Mouse (Mus musculus): ENCODE data around the gene Scube2. TPM values are rescaled to one million over a fixed set of nuclear protein-coding genes. Genes with fewer than 3 reads are reported as not detected.

The Scube2 gene
- 10 to 100 TPM; 14.3 to 17.2 TPM for total RNA-seq (2021)

DNA sequence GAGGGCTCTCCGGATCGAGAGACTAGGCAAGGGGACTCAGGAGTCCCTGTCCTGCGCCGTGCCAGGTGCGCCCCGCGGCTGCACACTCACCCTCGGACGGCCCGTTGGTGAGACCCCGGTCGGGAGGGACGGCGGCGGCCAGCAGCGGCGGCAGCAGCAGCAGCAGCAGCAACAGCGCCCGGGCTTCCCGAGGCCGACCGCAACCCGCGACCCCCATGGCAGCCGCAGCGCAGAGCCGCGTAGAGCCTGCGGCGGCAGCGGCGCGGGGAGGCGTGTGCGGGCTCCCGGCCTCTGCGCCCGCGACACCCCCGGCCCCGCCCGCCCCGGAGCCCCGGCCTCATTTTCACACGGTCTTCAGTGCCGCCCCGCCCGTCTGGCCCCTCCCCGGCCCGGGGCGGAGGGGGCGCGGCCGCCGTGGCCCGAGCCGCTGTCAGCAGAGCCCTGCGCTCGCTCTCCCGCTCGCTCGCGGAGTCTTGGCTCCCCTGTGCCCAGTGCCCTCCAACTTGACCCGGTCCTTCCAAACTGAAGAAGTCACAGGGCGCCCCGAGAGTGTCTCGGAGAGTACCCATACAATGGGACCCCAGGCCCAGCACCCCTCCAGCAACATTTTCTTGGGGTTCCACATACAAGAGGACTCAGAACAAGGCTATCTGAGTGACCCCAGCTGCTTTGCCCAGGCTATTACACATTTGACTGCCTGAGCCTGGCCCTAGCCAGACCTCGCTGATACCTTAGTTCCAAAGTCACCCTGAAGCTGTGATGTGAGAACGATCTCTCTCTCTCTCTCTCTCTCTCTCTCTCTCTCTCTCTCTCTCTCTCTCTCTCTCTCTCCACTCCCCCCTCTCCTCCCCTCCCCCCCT lies at the start of gene Scube2:
Scube2 (minus strand) TSS at position 310 of the 860 bp plus-strand sequence.
- peak; percentile 44 to 47 for DNase-seq
- intact Hi-C loops (cut with DNase I): no loop called here

DNA sequence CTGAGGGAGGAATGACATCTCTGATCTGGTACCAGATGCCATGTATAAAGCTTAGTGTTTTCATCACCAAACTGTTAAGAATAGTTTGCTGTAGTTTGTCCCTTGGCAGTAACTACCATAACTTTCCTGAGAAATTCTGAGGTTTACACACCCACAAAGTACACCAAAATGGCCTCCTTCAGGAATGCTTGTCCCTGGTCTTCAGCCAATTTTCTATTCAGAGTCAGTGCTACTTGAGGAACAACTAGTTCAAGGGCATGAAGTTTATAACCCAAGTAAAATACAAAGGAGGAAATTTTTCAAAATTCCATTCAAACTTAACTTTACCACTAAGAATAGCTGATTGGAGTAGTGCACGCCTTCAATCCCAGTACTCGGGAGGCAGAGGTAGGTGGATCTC lies 40.7 kb upstream of the Scube2 start:
- intact Hi-C loops (cut with DNase I): no loop called here
- DNase-seq: no peak

DNA sequence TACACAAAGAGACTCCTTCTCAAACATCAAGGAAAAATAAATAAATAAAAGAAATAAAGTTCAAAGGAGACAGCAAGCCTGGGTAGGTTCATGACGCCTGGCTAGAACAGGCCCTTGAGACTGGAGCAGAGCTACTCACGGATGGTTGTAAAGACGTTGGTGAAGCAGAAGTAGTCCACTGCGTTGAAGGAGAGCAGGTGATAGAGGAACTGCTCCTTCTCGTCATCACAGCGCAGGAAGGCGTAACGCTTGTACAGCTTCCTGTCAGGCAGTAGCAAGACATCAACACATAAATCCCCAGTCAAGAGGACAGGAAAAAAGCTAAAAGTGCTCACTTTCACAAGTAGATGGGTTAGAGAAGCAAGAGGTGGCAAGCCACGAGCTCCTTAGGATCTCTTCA lies 35.4 kb upstream of the Scube2 start:
- DNase-seq: no peak
- intact Hi-C loops (cut with DNase I): no loop called here

DNA sequence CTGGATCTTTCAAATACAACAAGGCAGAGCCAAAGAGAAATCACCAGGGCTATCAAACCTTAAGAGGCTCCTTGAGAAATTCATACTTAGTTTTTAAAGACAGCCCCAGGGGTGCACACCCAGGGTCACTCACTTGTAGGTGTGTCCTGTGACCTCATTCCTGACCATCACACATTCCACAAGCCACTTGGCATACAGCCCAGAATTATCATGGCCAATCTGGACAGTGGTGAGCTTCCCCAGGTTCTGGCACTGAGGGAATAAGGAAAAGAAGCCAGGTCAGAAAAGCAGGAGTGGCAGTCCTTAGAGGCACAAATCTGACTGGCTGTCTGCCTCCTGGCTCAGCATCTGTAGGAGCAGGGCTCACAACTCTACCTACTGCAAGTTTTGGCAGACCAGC lies 33.4 kb upstream of the Scube2 start:
- DNase-seq: no peak
- intact Hi-C loops (cut with DNase I): loop anchor here (5.0 kb wide), 1 partner anchor 148 kb away; no protein-coding TSS in a partner anchor

DNA sequence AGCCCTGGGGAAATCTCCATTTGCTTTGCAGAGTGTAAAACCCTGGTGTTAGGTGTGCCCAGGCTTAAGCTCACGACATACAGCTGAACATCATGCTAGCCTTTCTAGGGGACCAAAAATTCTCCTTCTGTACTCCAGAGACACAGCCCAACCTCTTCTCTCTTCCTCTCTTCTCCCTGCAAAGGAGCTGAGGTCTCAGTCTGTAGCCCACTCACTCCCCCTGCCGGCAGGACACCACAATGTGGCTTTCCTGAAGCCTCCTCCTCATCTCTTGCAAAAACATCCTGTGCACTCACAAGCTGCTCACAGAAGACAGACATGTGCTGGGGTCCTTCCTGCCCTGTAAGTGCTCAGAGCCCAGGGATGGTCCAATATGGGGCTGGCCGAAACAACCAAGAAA lies 27.1 kb upstream of the Scube2 start:
- intact Hi-C loops (cut with DNase I): loop anchor here (2.0 kb wide), 1 partner anchor 186 kb away; no protein-coding TSS in a partner anchor
- peak; percentile 79 to 88 for DNase-seq

DNA sequence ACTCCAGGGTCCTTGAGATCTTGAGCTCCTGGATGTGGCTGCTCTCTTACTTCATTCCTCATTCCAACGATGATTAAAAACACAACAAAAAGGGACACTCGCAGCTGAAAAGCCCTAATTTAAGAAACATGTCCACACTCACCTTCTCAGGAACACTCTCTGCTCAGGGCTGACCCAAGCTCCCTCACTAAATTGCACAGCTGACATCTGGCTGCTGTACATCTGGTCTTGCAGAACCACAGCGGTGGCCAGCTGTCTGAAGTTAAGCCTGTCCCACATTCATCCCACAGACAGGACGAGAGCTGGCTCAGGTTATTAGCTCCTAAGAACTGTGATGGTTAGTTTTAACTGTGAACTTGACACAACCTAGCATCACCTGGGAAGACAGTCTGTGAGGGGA lies 26.3 kb upstream of the Scube2 start:
- peak; percentile 37 to 41 for DNase-seq
- intact Hi-C loops (cut with DNase I): loop anchor here (2.0 kb wide), 1 partner anchor 185 kb away; no protein-coding TSS in a partner anchor

DNA sequence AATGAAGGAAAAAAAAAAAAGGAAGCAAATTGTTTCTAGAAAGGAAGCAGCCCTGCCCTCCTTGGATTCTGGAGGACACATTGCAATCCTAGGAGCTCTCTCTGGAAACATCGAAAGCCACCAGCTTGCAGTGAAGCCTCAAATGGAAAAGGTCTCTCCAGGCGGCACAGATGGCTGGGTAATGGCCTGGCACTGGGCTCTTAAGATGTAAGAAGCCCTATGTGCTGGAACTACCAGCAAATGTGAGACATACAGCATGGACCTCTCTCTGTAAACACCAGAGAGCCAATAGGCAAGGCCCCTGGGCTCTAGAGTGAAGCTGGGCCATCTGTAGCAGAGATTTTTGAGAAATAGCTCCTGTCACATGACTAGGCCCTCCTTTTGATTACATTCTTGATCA lies 24.8 kb upstream of the Scube2 start:
- intact Hi-C loops (cut with DNase I): no loop called here

DNA sequence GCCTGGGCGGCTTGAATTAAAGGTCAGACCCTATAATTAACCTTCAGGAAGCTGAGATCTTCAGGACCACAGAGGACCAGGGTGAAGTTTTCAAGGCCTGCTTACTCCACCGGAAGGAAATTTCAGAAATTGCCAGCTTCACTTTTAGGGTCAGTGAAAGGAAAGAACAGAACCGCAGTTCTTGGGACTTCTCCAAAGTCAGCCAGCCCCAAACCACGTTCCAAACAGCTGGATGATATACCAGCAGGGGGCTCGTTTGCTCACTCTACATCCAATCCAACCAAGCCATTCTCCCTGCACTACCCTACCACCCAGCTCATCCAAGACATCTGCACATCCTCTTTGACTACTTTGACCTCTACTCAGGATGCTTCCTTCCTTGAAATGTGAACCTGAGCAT lies 23.8 kb upstream of the Scube2 start:
- DNase-seq: no peak
- intact Hi-C loops (cut with DNase I): loop anchor here (10.0 kb wide), 1 partner anchor 354 kb away; no protein-coding TSS in a partner anchor

More for the DNA sequence above, 24.8 kb upstream of the Scube2 start:
- DNase-seq: no peak

DNA sequence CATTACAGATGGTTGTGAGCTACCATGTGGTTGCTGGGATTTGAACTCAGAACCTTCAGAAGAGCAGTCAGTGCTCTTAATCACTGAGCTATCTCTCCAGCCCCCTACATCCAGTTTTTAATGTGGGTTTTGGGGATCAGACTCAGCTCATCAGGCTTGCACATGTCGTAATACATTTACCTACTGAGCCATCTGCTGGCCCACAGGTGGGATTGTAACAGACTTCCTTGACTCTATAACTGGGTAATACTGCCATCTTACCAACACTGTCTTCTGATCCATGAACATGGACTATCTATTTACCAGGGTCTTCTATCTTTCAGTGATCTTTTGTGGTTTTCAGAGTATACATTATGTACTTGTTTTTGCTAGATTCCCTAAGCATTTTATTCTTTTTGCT lies 20.8 kb upstream of the Scube2 start:
- intact Hi-C loops (cut with DNase I): loop anchor here (10.0 kb wide), 1 partner anchor 351 kb away; no protein-coding TSS in a partner anchor
- no peak for DNase-seq

DNA sequence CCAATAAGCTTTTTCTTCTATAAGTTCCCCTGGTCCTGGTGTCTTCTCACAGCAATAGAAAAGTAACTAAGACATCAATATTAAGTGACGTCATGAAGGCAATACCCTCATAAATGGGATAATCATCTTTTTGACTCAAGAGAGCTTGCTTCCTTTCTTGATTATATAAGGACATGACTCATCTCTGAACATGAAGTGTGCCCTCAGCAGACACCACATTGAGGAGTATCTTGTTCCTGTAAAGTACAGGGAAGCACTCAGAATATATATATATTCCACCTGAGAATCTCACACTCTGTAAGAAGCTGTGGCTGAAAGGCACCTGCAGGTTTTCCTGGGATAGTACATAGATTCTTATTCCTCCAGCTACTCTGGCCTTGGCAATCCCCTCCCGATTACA lies 17.1 kb upstream of the Scube2 start:
- DNase-seq: no peak
- intact Hi-C loops (cut with DNase I): loop anchor here (10.0 kb wide), 1 partner anchor 348 kb away; no protein-coding TSS in a partner anchor

DNA sequence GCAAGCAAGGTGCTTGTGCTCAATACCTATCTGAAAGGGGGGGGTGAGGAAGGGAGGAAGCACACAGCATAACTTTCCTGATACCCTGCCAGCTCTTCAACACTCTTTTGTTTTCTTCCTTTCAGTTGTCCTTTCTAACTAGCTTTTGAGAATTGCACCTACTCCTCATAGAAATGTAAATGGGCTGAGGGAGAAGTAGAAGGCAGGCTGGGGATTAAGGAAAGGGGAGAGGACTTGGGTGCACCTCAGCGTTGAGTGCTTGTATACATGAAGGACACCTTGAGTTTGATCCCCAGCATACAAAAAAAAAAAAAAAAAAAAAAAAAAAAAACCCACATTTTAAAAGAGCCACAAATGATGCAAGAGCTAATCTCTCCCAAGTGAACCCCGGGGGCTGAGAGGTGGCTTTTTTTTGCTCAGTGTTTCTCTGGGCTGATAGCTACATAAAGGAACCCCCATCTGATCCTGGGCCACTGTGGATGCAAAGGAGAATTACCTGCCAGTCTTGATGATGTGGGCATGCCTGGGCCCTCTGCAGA lies 16.2 kb upstream of the Scube2 start:
- no peak for DNase-seq
- intact Hi-C loops (cut with DNase I): loop anchor here (10.0 kb wide), 1 partner anchor 347 kb away; no protein-coding TSS in a partner anchor

DNA sequence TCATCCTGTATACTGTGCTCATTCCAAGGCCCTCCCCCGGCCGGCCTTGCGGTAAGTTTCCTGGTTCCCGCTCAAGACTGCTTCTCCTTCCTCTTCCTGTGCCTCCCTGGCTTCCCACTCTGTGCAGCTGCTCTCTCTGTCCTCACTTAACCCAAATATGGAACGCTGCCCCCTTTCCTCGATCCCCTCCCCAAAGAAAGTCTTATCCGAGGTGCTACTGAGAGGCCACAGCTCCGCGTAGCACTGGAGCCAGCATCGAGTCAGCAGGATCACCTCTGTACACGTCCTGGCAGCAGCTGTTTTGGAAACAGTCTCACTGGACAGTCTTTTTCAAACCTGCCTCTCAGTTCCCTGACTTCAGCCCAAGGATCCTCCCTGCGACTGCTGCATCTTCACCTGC lies 13.7 kb upstream of the Scube2 start:
- peak; percentile 29 to 51 for DNase-seq
- intact Hi-C loops (cut with DNase I): no loop called here

DNA sequence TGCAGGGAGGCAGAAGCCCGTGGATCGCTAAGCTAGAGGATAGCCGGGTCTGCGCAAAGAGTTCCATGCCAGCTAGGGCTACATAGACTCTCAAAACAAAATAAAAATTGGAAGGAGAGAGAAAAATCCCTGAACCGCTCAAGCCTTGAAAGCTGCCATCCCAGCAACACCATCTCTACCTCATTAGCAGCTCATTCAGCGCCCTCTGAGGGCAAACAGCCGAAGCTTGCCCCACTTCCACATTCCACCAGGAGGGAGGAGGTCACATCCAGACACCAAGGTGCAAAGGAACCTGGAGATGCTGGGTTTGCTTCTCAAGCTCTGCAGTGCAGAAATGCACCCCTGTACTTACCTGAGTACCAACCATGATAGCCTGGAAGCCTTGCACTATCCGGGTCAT lies 10.6 kb upstream of the Scube2 start:
- no peak for DNase-seq
- intact Hi-C loops (cut with DNase I): no loop called here

DNA sequence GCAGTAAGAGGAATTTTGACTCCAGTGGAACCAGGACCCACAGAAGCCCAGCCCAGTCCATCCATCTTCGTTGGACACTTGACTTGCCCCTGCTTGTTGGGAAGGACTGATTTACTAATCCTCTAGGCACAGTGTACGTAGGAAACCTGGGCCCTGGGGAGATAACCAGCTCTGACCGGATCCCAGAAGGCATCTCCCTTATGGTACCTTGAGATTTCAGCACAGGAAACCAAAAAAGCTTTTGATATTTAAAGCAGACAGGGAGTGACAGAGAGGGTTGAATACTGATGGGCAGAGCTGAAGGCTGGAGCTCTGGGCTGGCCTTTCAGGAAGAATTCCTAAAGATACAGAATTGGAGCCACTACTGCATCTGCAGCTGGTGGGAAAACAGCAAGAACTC lies 10.1 kb upstream of the Scube2 start:
- intact Hi-C loops (cut with DNase I): loop anchor here (2.0 kb wide), 1 partner anchor 89 kb away; no protein-coding TSS in a partner anchor
- DNase-seq: no peak

DNA sequence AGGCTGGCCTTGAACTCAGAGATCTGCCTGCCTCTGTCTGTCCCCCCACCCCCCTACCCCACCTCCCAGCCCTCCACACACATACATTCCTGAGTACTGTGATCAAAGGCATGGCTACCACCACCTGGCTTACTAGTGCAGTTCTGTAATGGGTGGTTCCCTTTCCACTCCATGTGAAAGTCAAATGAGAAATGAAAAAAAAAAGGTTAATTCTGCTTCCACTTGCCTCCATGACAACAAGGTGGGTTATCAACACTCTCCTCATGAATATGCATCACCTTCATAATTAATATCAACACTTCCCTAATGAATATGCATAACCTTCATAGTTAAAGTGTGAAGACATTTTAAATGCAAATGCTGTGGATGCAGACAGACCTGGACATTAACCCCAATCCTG lies 9.6 kb upstream of the Scube2 start:
- intact Hi-C loops (cut with DNase I): loop anchor here (2.0 kb wide), 1 partner anchor 88 kb away; no protein-coding TSS in a partner anchor
- DNase-seq: no peak

DNA sequence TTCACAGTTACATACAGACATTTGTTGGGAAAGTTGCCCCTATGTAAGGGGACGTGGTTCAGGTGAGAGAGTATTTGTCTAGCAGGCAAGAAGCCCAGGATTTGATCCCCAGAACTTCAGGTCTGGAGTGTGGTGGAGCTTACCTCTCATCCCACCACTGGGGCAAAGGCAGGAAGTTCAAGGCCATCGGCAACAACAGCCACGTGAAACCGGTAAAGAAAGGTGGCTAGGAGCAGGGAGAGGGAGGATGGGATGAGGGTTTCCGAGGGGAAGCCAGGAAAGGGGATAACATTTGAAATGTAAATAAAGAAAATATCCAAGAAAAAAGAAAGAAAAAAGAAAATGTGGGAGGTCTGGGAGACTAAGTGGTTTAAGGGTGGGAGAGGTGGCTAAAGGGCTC lies 7.7 kb upstream of the Scube2 start:
- no peak for DNase-seq
- intact Hi-C loops (cut with DNase I): no loop called here

DNA sequence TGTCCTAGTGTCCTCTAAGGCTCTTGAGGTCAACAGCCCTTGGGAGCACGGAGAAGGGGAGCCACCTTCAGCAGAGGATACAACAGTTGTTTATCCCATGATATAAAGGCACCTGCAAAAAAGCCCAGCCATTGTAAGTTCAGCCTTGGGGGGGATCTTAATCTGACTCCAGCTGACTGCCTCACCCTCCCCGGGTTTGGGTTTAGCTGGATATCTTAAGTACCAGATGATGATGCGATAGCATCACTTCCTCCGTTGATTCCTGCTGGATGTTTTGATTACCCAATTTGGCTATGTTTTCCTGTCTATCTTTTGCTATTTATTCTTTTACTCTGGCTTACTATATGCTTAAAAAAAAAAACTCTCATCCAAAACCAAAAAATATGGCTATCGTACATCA lies 5.8 kb upstream of the Scube2 start:
- intact Hi-C loops (cut with DNase I): no loop called here
- no peak for DNase-seq

DNA sequence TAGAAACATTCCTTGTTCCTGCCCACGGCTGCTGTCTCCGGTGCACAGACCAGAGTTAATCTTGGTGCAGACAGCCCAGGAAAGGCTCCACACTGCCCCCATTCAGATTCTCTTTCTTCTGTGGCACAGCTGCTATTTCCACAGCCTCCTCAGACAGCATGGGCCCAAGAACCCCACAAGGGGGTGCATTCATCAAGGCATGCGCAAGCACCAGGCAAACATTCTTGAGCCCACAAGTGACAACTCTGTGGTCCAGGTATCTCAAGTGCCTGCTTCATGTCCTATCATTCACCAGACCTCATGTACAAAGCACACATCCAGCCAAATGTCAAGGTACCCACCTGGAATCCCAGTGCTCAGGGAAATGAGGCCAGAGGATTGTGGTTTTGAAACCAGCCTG lies 3.0 kb upstream of the Scube2 start:
- intact Hi-C loops (cut with DNase I): no loop called here
- DNase-seq: no peak

DNA sequence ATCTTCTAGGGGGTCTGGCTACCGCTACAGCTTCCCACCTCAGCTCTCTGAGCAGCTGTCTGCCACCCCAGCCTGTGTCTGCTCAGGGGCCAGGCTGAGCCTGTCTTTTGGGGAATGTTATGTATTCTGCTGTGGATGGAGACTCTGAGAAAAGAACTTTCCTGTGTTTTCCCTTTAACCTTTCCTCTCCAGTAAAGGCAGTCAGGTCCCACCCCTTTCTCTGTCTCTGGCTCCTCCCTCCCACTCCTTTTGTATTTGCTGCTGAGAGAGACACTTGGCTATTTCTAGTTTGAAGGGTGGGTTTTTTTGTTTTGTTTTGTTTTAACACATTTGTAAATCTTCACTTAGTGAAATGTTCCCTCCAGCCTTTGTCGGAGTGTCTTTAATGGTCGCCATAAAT lies 1.2 kb upstream of the Scube2 start:
- intact Hi-C loops (cut with DNase I): no loop called here
- no peak for DNase-seq

DNA sequence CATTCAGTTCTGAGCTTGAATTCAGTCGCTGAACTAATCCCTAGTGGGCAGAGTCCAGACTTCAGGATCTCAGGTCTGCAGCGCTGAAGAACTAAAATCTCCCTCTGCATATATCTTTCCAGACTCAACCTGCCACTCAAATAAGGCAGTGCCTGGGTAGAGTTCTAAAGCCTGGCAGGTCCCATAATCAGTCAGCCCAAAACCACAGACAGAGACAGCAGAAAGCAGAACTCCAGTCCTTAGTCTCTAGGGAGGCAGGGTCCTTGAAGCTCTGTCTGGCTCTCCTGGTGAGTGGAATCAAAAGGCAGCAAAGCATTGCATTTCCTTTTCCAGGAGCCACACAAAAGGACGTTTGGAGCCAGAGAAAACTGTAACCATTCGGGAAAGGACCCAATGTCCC lies 1.9 kb downstream of the Scube2 start:
- intact Hi-C loops (cut with DNase I): no loop called here

DNA sequence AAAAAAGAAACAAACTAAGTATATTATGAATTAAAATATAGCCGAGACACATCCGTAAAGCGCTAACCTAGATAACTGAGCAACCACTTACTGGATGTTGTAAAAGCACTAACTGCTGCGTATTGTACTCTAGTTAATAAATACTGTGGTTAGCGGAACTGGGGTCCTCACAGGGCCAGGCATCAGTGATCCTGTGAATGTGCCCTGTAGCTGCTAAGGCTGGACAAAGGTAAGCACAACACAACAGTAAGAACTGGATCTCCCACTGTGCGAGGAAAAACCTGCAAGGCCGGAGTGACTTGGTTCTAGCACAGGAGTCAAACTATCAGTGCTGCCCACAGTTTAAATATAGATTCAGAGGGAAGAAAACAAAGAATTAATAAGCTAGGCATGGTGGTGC lies 5.3 kb downstream of the Scube2 start:
- no peak for DNase-seq
- intact Hi-C loops (cut with DNase I): no loop called here

More for the DNA sequence above, 1.9 kb downstream of the Scube2 start:
- DNase-seq: no peak

DNA sequence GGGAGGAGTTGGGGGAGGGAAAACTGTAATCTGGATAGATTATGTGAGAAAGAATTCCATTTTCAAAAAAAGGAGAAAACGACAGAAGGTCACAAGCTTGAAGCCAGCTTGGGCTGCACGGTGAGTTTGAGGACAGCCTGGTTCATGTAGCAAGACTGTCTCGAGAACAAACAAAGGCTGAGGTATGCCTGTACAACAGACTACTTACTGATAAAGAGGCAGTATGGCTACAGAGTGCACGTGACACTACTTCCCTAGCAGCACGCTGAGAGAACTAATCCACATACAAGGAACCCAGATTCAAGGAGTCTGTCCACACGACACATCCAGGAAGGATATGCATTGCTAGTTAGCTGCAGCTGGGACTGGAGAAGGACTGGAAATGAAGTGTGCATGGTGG lies 6.1 kb downstream of the Scube2 start:
- no peak for DNase-seq
- intact Hi-C loops (cut with DNase I): no loop called here

All from heart, postnatal 10 days (tissue).